Mouse (Mus musculus) liver, embryonic 12.5 days (tissue): Measurements from ENCODE around the gene Mvk. TPM values are rescaled to one million over a fixed set of nuclear protein-coding genes. Genes with fewer than 3 reads are reported as not detected.

Experiments
- ATAC-seq: fragments of 200-750 bp; cut with Nextera tagmentation; 2 replicates; pipeline ENCODE4 v1.8.0; 2017; ENCODE audit warnings: moderate number of reproducible peaks, mild to moderate bottlenecking, moderate library complexity
- H3K27ac ChIP-seq: fragments of 300-500 bp; sonication (generic); 2 replicates; pipeline ENCODE4 v1.5.1; 2016; ENCODE audit warnings: mild to moderate bottlenecking
- H3K27me3 ChIP-seq: fragments of 300-500 bp; sonication (generic); replicated peaks from 2 replicates; pipeline ENCODE4 v1.6.1; 2016; ENCODE audit warnings: mild to moderate bottlenecking, moderate library complexity
- H3K36me3 ChIP-seq: fragments of 300-500 bp; sonication (generic); 2 replicates; pipeline ENCODE4 v1.6.1; 2016; ENCODE audit warnings: mild to moderate bottlenecking, moderate library complexity
- H3K4me1 ChIP-seq: fragments of 300-500 bp; sonication (generic); 2 replicates; pipeline ENCODE4 v1.6.1; 2016
- H3K4me2 ChIP-seq: fragments of 300-500 bp; sonication (generic); 2 replicates; pipeline ENCODE4 v1.6.1; 2016; ENCODE audit warnings: mild to moderate bottlenecking, moderate library complexity
- H3K4me3 ChIP-seq: fragments of 300-500 bp; sonication (generic); 2 replicates; pipeline ENCODE4 v1.5.1; 2016; ENCODE audit warnings: mild to moderate bottlenecking, moderate library complexity
- H3K9ac ChIP-seq: fragments of 300-500 bp; sonication (generic); 2 replicates; pipeline ENCODE4 v1.6.1; 2016; ENCODE audit warnings: mild to moderate bottlenecking, moderate library complexity
- H3K9me3 ChIP-seq: fragments of 300-500 bp; sonication (generic); replicated peaks from 2 replicates; pipeline ENCODE4 v1.6.1; 2016; ENCODE audit warnings: mild to moderate bottlenecking, moderate library complexity
- WGBS: fragments of 180-500 bp; shearing (Covaris S2); methylation state at CpG from one replicate; pipeline ENCODE4 v1.1.7; 2016; ENCODE audit not compliant: insufficient replicate concordance; 5-methylcytosine and 5-hydroxymethylcytosine counted together
- polyA plus RNA-seq: library from polyadenylated mRNA; unstranded; fragments of >200 nt; fragmentation: Nextera tagmentation; extraction: Ambion mirVana; gene quantifications from 2 replicates; pipeline ENCODE4 v1.2.1, GENCODE M21; 2016

The Mvk gene
- polyA plus RNA-seq, 1 experiment from 2014 or later, result 34.6 TPM

DNA sequence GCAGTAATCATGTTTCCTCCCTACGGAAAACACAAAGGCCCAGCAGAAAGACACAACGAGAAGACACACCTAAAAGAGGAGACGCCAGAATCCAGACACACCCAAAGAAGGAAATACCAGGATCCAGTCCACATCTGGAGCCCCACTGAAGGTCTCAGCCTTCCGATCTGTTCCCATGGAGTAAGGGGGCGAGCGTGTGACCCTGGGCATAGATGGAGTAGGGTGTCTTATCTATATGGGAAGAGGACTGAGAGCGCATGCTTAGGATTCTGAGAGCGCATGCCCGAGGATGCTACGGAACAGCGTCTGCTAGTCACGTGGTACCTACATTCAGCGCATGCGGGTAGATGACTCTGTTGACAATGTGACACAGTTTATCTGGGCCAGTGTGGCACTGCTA lies 41.6 kb downstream of the Mvk start:
- Histone ChIP-seq H3K27ac (no peak overlapping the region), H3K4me3 (no peak overlapping the region), H3K36me3 (no peaks in the 10 kb centered on the region), H3K9ac (no peak overlapping the region), H3K4me1 (0 out of 2 replicates have a peak, but pooled peaks cover 4% of the 10 kb centered on the region), H3K27me3 (no peaks in the 10 kb centered on the region), H3K4me2 (no peak overlapping the region), H3K9me3 (no peaks in the 10 kb centered on the region)
- WGBS, result 67% methylated on average over 14 of the region's 14 CpGs
- no peak for ATAC-seq

DNA sequence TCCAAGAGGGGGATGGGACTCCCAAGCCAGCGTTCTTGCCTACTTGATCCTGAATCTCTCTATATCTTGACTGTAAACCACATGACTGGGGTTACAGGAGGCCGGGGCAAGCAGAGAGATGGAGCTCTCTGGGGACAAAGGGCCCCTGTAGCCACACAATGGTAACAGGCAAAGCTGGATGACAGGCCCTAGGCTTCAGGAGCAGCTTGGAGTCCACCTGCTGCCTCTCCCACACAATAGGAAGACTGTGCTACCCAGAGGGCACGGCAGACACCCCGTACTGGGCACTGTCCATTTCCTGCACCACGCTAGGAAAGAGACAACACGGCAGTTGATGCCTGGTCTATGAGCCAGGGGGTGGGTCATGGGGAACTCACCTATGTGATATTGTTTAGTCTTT lies 45.5 kb downstream of the Mvk start:
- 76% methylated on average over 6 of the region's 6 CpGs for WGBS
- Histone ChIP-seq H3K9ac (no peak overlapping the region), H3K4me3 (no peak overlapping the region), H3K27me3 (no peaks in the 10 kb centered on the region), H3K27ac (no peak overlapping the region), H3K9me3 (no peaks in the 10 kb centered on the region), H3K36me3 (no peaks in the 10 kb centered on the region), H3K4me2 (no peak overlapping the region), H3K4me1 (no peaks in the 10 kb centered on the region)
- ATAC-seq, result no peak

DNA sequence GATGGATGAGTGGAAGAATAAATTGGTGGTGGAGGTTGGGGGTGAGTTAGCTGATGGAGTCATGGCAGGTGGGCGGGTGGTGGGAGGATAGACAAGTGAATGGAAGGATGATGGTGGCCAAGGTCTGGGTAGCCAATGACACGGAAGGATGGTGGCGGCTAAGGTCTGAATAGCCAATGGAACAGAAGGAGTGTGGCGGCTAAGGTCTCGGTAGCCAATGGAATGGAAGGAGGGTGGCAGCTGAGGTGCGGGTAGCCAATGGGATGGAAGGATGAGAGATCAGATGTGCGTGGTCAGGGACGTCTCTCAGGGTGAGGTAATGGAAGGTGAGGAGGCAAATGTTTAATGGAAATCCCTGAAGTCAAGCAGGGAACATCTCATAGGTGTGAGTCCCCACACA lies 46.2 kb downstream of the Mvk start:
- Histone ChIP-seq H3K9me3 (no peaks in the 10 kb centered on the region), H3K4me1 (no peaks in the 10 kb centered on the region), H3K36me3 (no peaks in the 10 kb centered on the region), H3K27me3 (no peaks in the 10 kb centered on the region), H3K27ac (no peak overlapping the region), H3K4me3 (no peak overlapping the region), H3K4me2 (no peak overlapping the region), H3K9ac (no peak overlapping the region)
- WGBS, result 86% methylated on average over 8 of the region's 8 CpGs
- ATAC-seq, result no peak

- Histone ChIP-seq H3K4me1 (no peaks in the 10 kb centered on the region), H3K36me3 (no peaks in the 10 kb centered on the region), H3K27me3 (no peaks in the 10 kb centered on the region), H3K9me3 (no peaks in the 10 kb centered on the region), H3K4me3 (no peak overlapping the region), H3K27ac (no peak overlapping the region), H3K4me2 (no peak overlapping the region), H3K9ac (no peak overlapping the region)
- WGBS, result 25% methylated on average over 1 of the region's 1 CpGs
- no peak for ATAC-seq
These were observed 50.7 kb downstream of the Mvk start for GRCm38 (mm10) chr5:114494761-114495160.

DNA sequence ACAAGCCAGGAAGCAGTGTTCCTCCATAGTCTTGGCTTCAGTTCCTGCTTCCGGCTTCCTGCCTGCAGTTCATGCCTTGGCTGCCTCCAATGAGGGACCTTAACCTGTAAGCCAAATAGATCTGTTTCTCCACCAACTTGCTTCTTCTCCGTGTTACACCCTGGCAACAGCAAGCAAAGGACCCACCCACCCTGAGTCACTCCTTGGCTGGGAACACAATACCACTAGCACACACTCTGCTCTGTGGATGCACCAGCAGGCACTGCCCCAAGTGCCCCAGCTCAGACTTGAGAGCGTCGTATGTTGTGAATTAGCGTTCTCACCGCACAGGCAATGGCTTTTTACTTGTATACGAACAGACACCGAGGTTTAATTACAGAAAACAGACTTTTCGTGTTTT lies 57.2 kb downstream of the Mvk start:
- no peak overlapping the region for H3K4me3 ChIP-seq
- 76% methylated on average over 9 of the region's 9 CpGs for WGBS
- no peaks in the 10 kb centered on the region for H3K36me3 ChIP-seq
- H3K4me1 ChIP-seq, result peaks cover 14% of the 10 kb centered on the region
- no peak overlapping the region for H3K9ac ChIP-seq
- H3K9me3 ChIP-seq, result no peaks in the 10 kb centered on the region
- no peak overlapping the region for H3K27ac ChIP-seq
- no peaks in the 10 kb centered on the region for H3K27me3 ChIP-seq
- ATAC-seq, result no peak
- no peak overlapping the region for H3K4me2 ChIP-seq

GRCm38 (mm10) chr5:114504826-114505225 lies 60.8 kb downstream of the Mvk start:
- H3K36me3 ChIP-seq, result no peaks in the 10 kb centered on the region
- no peak overlapping the region for H3K27ac ChIP-seq
- no peak for ATAC-seq
- H3K4me3 ChIP-seq, result no peak overlapping the region
- peaks cover 14% of the 10 kb centered on the region for H3K4me1 ChIP-seq
- 24% methylated on average over 6 of the region's 6 CpGs for WGBS
- no peak overlapping the region for H3K4me2 ChIP-seq
- no peaks in the 10 kb centered on the region for H3K9me3 ChIP-seq
- H3K27me3 ChIP-seq, result no peaks in the 10 kb centered on the region; the same call in 1 of the 2 replicates
- no peak overlapping the region for H3K9ac ChIP-seq

- no peak overlapping the region for H3K9ac ChIP-seq
- peaks cover 14% of the 10 kb centered on the region for H3K4me1 ChIP-seq
- H3K4me2 ChIP-seq, result no peak overlapping the region
- H3K36me3 ChIP-seq, result no peaks in the 10 kb centered on the region
- H3K27me3 ChIP-seq, result no peaks in the 10 kb centered on the region; the same call in 1 of the 2 replicates
- WGBS, result 22% methylated on average over 14 of the region's 14 CpGs
- no peak overlapping the region for H3K4me3 ChIP-seq
- H3K27ac ChIP-seq, result no peak overlapping the region
- no peak for ATAC-seq
- H3K9me3 ChIP-seq, result no peaks in the 10 kb centered on the region
These were observed 61.4 kb downstream of the Mvk start for GRCm38 (mm10) chr5:114505260-114506085.

- peaks cover 10% of the 10 kb centered on the region for H3K27me3 ChIP-seq
These were observed 63.3 kb downstream of the Mvk start for GRCm38 (mm10) chr5:114507394-114507793.

DNA sequence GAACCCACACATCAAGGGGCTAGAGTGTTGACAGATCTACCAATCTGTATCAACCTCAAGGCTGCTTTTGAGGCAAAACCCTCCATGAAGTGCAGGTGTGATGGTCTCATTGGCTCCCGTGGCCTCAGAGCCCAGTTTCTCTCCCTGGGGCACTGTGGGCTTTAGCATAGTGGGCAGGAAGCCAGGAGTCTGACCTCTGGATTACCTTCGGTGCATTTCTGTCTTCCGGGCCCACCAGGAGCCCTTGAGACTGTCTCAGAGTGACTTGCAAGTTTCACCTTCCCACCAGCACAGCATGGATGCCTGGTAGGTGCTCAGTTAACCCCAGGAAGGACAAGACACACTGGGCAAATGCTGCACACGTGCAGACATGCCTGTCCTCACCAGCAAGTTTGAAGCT lies 63.9 kb downstream of the Mvk start:
- H3K9ac ChIP-seq, result no peak overlapping the region
- peaks cover 14% of the 10 kb centered on the region for H3K4me1 ChIP-seq
- H3K4me3 ChIP-seq, result no peak overlapping the region
- H3K4me2 ChIP-seq, result no peak overlapping the region
- ATAC-seq, result no peak
- H3K27ac ChIP-seq, result no peak overlapping the region
- H3K27me3 ChIP-seq, result peaks cover 14% of the 10 kb centered on the region
- no peaks in the 10 kb centered on the region for H3K9me3 ChIP-seq
- WGBS, result 58% methylated on average over 4 of the region's 4 CpGs
- no peaks in the 10 kb centered on the region for H3K36me3 ChIP-seq

More at GRCm38 (mm10) chr5:114507394-114507793, 63.3 kb downstream of the Mvk start:
- Histone ChIP-seq H3K36me3 (no peaks in the 10 kb centered on the region), H3K4me1 (peaks cover 14% of the 10 kb centered on the region), H3K4me2 (no peak overlapping the region), H3K9me3 (no peaks in the 10 kb centered on the region), H3K9ac (no peak overlapping the region), H3K27ac (no peak overlapping the region), H3K4me3 (no peak overlapping the region)
- 49% methylated on average over 12 of the region's 12 CpGs for WGBS
- ATAC-seq, result no peak

DNA sequence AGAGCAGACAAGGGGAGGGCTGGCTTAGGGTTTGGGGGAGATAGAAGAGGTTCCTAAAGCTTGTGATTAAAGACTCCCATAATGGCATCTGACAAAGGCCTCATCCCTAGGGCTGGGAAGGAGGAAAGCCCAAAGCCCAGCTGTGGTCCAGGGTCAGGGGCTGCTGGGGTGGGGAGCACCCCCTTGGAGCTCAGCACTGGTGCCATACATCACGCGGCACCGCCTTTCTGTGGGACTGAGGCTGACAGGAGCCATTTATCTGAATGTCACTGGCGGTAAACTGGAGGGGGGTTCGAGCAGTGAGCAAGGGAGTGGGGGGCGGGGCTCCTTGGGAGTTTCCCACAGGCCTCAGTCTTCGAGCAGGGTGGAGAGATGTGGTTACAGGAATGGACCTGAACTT lies 65.4 kb downstream of the Mvk start:
- no peaks in the 10 kb centered on the region for H3K36me3 ChIP-seq
- no peaks in the 10 kb centered on the region for H3K9me3 ChIP-seq
- no peak for ATAC-seq
- WGBS, result 60% methylated on average over 7 of the region's 7 CpGs
- H3K4me2 ChIP-seq, result no peak overlapping the region
- peaks cover 11% of the 10 kb centered on the region for H3K4me1 ChIP-seq
- no peak overlapping the region for H3K9ac ChIP-seq
- H3K27me3 ChIP-seq, result peaks cover 29% of the 10 kb centered on the region
- H3K4me3 ChIP-seq, result no peak overlapping the region
- H3K27ac ChIP-seq, result no peak overlapping the region
